Mouse (Mus musculus): ENCODE data around the gene Ten1.

GRCm38 (mm10) chr11:116244580-116244979 lies 45.9 kb downstream of the Ten1 start:
- TF ChIP-seq ZC3H11A (IDR thresholded peaks at IDR 0.05; ENCODE audit: borderline replicate concordance, low read depth, low read length) (no peak), CHD2 (IDR thresholded peaks at IDR 0.05; ENCODE audit: low read depth, low read length) (no peak), ZNF384 (IDR thresholded peaks at IDR 0.05; ENCODE audit: low read depth, low read length) (no peak), MAFK (IDR thresholded peaks at IDR 0.05; ENCODE audit: insufficient read depth, low read depth, low read length) (no peak)

Measured in ES-E14 (cell line).